12 mouse cellular contexts compared by ENCODE assay signal in genomic region chr7:72100683-72101082, GRCm38 (mm10).
"Had no signal": no experiment of that assay in that cellular context is flagged by ENCODE, and none has a peak within 500 bp of the region (broad histone marks: within the 10 kb centered on the region; RNA-seq: fewer than 3 reads in every experiment).

No protein-coding gene starts in this region.

- H3K4me3 ChIP-seq: layer of hippocampus, adult 2 months; limb, embryonic 15.5 days; liver, embryonic 12.5 days; midbrain, embryonic 13.5 days; neural tube, embryonic 13.5 days had no signal

- H3K27ac ChIP-seq: kidney, postnatal 0 days; layer of hippocampus, adult 2 months; limb, embryonic 15.5 days; liver, embryonic 12.5 days; midbrain, embryonic 13.5 days; neural tube, embryonic 13.5 days had no signal

- H3K36me3 ChIP-seq: limb, embryonic 15.5 days; liver, embryonic 12.5 days; midbrain, embryonic 13.5 days; neural tube, embryonic 13.5 days had no signal

- ATAC-seq: liver, embryonic 12.5 days; midbrain, embryonic 13.5 days had no signal

- H3K4me1 ChIP-seq: limb, embryonic 15.5 days; liver, embryonic 12.5 days; midbrain, embryonic 13.5 days; neural tube, embryonic 13.5 days had no signal

- H3K27me3 ChIP-seq: limb, embryonic 15.5 days; liver, embryonic 12.5 days; midbrain, embryonic 13.5 days; neural tube, embryonic 13.5 days had no signal

- H3K9me3 ChIP-seq: limb, embryonic 15.5 days; liver, embryonic 12.5 days; midbrain, embryonic 13.5 days; neural tube, embryonic 13.5 days had no signal

- H3K9ac ChIP-seq: limb, embryonic 15.5 days; liver, embryonic 12.5 days; lung, embryonic 14.5 days; midbrain, embryonic 13.5 days; neural tube, embryonic 13.5 days had no signal

- H3K4me2 ChIP-seq: limb, embryonic 15.5 days; liver, embryonic 12.5 days; lung, embryonic 14.5 days; midbrain, embryonic 13.5 days; neural tube, embryonic 13.5 days had no signal

- DNase-seq: kidney, adult 11 months; kidney, adult 9 months; kidney, postnatal 4 days; lung, embryonic 14.5 days; thymus, adult 2 months; thymus, postnatal 25 days had no signal
